Mouse (Mus musculus) ES-CJ7 (cell line): ENCODE results near the gene Pam.

ENCODE experiments used
- DNase-seq: peaks from one replicate; pipeline ENCODE4 v3.0.0; 2011; ENCODE audit warnings: low read depth, low spot score

The Pam gene

DNA sequence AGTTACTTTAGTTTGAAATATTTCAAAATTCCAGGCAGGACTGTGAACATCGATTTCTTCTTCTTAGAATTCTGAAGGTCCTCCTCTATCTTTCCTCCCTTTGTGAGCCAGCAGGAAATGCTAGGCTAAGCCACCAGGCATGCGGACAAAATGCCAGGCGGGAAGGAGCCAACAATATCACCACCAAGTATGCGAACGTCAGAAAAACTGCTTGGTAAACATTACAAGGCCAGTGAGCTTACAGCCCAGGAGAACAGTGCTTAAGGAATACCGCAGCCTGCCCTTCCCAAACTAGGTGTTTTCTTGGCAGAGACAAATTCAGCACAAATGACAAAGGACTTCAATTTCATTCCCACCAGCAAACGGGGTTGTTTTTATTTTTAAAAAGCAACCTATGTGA lies 15.8 kb downstream of the Pam start:
- no peak for DNase-seq

DNA sequence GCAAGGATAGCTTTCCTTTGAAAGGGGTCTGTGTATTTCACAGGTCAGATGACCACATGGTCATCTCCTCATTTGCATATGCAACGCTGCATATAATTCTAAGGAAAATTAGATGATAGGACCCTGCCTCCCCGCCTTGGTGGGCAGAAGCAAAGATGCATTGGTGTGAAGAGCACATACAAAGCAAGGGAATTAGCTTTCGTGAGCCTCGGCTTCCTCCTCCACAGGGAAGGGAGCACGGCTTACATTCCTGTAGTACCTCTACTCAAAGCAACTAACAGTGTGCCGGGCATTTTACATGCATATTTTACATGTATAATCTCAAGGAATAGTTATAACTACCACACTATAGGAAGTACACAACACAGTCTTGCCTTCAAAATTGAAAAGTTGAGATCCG lies 16.7 kb downstream of the Pam start:
- no peak for DNase-seq

DNA sequence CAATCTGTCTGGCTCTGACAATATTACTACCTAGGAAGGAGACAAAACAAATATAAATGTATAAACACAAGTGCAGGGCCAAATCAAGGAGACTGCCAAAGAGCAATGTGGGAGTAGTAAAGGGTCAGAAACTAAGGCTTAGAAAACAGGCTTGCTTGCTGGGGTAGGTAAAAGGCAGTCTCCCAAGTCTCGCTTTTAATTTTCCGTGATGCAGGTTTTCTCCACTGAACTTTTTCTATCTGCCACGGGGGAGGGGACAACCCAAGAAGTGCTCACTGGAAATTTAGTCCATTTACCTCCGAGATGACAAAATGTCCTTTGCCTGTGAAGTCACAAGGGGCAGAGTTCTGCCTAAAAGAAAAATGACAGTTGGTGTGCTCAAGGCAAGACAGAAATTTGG lies 21.6 kb downstream of the Pam start:
- DNase-seq = no peak

DNA sequence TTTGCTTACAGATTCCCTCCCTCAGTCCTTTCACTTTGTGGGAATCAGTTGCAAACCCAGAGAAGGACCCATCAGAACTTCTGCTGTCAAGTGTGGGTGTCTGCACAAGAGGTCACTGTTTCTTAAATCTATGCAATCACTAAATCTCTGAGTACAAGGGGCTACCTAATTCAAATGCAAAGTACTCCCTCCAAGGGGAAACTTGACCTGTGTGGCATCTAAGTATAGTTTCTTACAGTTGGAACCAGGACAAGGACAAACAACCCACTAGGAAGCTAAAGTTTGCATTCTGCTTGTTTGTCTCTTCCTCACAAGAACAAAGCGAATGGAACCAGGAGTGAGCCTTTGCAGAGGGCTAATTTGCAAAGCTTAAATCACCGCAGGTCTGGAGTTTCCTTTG lies 22.3 kb downstream of the Pam start:
- peak; percentile 91 for DNase-seq

DNA sequence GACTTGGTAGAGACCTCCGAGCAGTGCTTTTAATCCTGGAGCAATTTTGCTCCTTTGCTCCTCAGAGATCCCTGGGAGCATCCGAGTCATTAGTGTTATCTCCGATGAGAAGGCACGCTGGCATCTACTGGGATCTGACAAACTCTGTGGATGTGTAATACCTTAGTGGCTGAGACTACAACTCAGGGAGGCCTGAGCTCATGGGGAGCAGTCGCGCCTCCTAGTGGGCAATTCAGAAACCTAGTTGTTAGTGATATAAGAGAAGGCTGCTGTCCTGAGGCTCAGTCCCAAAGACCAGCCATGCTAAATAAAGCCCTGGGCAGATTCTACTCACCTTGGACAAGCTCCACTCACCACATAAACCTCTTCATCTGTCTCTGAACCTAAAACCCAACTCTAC lies 23.4 kb downstream of the Pam start:
- peak; percentile 87 for DNase-seq

DNA sequence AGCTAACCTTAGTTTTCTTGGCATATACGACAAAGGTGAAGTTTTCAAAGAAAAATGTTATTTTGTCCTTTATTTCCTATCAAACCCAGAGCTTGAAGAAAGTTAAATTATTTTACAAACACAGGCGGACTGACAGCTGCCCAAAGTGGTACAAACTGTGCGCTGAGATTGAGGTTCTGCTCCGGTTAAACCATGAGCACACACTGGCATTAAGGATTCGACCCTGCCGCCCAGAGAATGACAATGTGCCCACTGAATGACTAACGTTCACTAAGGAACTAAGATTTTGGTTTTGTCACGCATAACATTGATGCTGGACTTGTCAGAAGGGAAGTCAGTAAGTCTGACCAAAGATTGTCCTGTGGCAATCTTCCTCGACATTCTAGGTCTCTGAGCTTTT lies 24.0 kb downstream of the Pam start:
- no peak for DNase-seq

DNA sequence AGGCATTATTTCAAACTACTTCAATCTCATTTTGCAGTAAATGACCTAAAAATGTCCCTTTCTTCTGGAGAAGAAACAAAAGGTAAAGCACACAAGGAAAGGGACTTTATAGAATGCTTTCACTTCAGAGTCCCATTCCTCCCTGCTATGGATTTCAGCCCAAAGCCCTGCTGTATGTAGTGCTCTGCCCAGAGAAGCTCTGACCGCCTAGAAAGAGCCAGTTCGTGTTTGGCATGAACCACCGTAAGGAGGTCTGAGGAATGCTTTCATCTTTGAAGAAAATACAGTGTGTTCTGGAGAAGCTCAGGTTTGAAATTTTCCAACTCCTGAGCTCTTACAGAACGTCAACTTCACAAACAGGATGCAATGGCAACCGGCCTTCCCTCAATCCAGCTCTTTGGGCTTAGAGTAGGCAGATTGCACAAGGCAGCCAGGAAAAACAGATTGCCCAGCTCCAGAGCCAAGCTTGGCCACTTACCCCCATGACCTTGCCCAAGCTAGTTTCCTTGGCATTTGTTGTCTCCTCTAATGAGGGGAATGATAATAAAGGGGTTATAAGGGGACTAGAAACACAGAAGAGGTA lies 24.6 kb downstream of the Pam start:
- no peak for DNase-seq

DNA sequence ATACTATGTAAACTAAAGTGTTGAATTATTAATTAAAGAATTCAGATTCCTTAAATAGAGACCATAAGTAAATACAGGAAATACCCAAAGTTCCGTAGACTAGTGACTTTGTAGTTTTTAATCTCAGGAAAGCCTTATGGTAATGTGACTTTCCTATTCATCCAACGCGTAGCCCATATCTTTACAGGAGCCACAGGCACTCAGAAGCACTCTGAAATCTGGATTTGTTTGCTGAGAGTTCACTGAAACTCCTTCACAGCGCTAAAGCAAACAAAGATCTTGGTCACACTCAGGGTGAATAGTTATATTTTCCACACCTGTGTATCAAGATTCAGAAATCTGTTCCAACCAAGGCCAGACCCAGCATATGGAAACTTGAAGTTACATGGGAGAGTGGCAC lies 27.3 kb downstream of the Pam start:
- DNase-seq = no peak

DNA sequence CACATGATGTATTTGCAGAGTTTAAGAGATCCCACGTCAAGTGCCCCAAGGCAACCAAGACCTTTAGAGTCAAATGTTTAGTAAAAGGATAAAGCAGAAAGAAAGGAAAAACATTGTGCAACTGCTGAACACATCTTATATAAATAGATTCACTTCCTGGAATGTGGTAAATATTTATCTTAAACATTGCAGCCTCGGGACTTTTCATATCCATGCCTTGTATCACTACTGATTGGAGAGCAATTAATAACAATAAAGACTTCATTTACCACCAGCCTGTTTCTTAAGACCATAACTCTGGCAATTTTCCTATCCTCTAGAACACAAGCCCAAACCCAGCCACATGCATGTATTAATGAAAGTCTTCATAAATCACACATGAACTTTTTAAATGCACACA lies 33.4 kb downstream of the Pam start:
- no peak for DNase-seq

DNA sequence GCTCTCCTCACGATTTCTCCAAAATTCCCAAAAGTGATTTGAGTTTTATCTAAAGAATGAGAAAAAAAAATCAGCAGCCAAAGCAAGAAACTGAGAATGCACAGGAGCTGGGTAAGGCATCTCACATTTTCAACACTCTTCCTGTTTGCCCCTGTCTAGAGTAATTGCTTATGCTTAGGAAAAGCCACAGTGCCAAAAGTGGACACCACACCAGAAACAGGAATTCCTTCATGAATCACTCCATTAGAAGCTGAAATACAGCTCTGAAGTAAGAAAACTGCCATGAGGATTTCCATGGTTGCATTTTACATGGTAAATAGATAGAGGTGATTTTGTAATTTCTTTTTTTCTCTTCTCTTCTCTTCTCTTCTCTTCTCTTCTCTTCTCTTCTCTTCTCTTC lies 36.0 kb downstream of the Pam start:
- no peak for DNase-seq

DNA sequence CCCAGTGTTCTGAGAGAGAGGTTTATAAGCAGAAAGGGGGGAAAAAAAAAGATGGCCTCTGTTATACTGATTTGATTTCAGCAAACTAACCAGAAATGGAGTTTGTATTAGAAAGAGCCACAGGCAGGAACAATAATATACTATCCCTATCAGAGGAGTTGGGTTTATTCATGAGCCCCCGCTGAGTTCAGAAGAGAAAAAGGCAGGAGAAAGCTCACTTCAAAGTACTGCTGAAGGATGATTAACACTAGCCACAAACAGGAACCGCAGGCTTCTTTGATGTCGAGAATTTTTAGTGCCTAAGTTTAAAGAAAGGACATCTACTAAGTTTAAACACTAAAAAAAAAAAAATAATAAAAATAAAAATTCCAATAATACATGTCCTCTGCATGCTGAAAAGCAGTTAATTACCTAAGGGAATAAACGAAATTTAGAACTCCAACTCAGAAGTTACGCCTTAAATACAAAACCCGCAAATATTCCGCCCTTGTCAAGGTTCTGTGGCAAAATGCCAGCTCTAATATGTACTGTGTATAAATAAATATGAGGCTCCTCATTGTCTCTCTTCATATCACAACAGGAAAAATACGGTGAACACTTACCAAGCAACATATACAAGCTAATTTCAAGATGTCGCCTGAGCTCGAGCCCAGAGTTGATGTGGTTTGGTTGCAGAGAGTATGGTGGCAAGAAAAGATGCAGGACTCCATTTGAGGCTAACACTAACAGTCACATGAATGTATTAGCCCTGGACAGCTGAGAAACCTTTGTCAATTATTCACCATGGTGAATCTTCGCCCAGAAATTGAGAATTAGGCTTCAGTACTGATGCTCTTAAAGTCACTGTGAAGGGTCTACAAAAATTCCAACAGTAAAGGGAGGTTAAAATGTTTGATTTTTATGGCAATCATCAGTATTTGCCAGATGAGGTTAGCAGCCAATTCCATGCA lies 38.2 kb downstream of the Pam start:
- no peak for DNase-seq

DNA sequence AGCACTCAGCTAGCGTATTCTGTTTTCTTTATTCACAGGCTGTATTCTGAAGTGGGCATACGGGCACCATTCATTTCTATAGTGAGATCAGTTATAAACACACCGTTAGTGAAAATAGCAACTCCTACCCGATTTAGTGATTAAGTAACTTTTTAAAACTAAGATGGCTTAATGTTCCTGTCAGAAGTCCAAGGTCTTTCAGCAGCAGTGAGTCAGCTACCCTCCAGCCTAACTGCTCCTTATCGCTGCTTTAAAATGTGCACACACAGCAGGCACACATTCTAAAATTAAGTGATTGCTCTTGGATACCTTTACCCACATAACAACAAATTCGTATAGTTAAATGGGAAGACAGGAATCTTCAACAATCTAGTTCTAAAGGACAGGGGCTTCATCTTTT lies 39.2 kb downstream of the Pam start:
- no peak for DNase-seq

DNA sequence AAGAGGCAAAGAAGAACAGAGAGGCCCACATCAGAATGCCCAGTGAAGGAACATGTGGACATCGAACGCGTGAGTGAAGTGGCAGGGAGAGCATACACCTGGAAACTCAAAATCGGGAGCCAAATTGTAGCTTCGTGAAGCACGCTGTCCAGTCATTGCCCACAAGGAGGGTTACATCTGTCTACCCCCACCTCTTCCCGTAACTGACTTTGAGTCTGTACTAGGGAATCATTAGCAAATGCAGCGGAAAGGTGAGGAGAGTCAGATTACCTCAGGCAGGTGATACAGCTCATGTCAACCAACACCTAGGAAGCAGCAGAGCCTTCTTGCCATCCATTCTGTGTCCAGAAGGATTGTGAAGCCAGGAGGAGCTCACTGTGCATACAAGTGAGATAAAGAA lies 39.9 kb downstream of the Pam start:
- DNase-seq = no peak

DNA sequence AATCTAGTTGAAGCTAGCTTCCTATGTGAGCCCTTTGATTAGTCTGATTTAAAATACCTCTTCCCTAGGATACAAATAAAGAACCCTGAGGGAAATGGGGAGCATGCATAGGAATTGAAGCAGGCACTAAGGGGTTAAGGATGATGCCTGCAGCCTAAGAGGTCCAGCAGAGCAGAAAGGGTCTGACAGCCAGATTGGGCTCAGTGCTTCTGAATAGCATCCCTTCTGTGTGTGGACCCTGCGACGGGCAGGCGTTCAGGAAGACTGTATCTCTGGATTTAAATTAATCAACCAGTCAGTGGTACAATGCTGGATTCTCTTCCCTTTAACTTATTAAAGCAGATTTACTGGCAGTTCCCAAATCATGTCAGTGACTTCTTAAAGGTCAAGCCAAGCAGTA lies 41.5 kb downstream of the Pam start:
- DNase-seq = no peak

DNA sequence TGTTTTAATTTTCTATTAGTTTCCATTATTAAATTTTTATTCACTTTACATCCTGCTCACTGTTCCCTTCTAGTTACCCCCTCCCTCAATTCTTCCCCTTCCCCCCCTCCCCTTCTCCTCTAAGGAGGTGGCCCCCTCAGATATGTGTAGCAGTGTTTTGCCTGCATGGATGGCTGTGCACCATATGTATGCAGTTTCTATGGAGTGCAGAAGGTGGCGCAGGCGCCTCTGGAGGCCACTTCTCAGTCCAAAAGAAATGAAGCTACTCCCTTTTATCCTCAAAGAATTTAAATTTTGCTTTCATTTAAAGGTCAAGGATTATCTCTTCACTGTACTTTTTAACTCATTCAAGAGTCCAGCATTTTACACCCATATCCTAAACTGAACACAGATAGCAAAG lies 42.0 kb downstream of the Pam start:
- no peak for DNase-seq

DNA sequence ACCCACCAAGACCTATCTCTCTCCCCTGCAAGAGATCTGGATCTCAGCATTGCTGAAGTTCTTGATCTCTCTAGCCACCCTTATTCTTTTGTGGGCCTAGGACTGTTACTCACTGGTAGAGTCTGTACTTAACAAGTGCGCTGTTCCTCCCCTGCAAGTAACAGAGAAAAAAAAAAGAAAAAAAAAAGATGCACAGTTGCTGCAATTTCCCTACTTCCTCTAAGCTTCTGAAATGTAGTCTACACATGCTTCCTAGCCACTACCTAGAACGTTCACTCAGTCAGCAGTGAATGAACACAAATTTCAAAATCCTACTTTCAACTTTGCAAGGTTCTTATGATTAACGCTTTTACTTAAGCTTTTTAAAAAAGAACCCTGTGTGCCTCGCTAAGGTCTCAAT lies 42.7 kb downstream of the Pam start:
- DNase-seq = no peak

DNA sequence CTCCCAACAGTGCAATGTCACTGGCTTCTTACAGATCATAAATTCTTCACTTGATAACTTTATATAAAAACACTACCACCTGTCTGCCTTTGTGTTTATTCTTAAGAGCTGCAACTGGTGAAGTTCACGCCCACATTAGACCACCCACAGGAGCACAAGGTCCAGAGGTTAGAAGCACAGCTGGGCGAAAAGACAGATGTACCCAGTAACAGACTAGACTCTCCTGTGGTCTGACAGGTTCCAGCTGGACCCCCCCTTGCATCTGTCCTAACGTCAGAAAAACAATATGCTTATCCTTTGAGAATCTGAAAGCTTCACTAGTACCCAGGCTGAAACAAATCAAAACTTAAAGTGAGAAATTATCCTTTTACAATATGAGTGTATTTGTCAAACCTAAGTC lies 44.4 kb downstream of the Pam start:
- DNase-seq = no peak

DNA sequence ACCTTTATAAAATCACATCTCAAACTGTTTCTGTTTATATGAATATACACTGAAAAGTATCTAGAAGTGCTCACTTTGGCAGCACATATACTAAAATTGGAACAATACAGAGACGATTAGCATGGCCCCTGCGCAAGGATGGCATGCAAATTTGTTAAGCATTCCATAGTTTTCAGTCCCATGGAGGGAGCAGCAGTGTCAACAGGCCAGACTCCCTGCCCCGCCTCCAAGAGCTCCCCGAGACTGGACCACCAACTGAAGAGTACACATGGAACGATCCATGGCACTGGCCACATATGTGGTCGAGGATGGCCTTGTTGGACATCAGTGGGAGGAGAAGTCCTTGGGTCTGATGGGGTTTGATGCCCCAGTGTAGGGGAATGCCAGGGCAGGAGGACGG lies 45.7 kb downstream of the Pam start:
- no peak for DNase-seq

DNA sequence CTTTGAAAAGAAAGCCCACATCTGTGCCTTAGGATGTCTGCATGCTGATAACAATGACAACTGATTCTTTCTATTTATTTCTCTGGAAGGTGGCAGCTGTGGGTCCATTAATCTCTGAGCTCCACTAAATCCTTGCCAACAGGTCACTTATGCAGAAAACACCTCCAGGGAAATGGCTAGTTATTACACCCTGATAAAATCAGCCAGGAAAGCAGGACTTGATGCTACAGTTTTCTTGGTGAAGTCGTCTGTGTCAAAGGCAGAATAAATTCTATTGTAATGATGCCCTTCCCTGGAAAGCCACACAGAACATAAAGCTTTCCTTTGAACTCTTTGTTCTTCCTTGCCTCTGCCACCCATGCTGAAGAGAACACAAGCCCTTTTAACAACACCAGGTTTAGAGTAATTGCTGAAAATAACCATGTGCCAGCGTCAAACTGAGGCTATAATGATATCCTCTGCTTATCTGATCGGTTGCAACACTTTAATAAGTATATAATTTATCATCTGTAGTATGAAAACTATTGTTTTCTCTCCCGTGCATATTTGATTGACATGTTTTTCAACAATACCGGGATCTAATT lies 47.1 kb downstream of the Pam start:
- DNase-seq = no peak

DNA sequence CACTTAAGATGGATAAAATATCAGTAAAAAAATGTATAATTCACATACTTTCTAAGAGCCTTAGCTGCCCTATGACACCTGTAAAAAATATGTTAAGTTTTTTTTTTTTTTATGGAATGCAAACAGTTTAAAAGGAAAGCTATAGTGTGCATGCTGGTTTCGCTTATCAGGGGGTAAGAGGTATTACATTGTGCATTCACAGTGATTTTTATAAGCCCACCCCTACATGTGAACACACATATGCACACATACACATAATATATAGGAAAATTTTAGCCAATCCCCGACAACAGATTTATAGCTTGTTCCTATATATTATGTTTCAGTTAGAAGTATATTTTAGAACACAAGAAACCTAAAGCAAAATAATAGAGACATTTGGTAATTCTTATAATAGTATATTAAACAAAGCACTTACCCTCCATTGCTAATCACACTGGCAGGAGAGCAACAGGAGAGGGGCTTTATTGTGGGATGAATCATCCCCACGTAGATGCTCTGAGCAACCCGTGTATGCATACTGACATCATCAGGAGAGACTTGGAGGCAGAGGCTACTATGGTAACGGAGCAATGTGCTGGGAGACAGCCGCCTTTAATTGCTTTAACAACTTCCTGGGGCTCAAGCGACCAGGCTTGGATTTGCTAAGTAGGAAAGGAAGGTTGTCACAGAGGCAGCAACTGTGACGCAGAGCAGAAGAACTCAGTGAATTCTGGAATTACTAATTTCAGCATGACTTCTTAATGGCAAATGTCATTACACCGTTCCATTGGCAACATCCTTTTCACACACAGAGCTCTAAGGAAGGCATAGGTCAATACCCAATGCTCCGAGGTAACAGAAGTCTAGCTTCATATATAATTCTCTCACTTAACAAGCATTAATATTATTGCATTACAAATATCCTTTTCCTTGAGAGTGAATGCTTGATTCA lies 47.9 kb downstream of the Pam start:
- DNase-seq = no peak

DNA sequence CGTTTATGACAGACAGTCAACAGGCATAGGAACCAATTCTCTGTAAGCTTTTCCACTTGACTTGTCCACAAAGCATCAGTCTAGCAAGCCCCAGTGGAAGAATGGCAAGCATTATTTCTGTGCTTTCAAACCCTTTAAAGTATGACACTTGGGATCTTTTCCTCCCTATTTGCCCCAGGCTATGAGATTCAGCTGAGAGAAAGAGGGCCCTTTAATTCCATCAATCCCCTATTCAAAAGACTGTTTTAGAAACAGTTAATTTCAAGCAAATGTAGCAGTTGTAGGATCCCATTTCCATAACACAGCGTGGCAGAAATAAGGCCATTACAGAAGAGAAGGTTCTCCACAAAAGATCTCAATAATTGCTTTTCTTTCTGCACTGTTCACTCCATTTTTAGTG lies 53.0 kb downstream of the Pam start:
- DNase-seq = no peak

DNA sequence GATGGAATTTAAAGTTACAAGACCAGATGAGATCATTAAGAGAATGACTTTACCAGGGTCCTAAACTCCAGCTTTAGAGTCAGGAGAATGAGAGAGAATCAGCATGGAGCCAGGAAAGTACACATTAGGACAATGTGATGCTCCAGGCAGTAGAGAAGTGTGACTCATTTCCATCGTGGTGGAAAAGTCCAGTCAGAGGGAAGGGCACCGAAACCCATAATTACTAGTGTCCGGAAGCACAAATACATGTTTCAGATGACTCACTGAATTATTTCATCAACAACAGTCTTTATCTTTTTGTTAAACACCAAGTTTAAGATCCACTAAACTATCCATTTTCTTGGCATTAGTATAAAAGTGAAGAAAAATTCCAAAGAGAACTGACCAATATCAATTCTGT lies 57.2 kb downstream of the Pam start:
- DNase-seq = no peak
